Mouse (Mus musculus) hindbrain, embryonic 16.5 days (tissue): ENCODE data around the gene Gls. TPM values are rescaled to one million over a fixed set of nuclear protein-coding genes. Genes with fewer than 3 reads are reported as not detected.

Experiments
- ATAC-seq: fragments of 200-750 bp; cut with Nextera tagmentation; 2 replicates; pipeline ENCODE4 v1.8.0; 2017; ENCODE audit warnings: moderate TSS enrichment, moderate library complexity
- H3K27ac ChIP-seq: fragments of 300-500 bp; sonication (generic); 2 replicates; pipeline ENCODE4 v1.5.1; 2014; ENCODE audit warnings: low read depth, mild to moderate bottlenecking, control low read depth, low read length, moderate library complexity
- H3K27me3 ChIP-seq: fragments of 300-500 bp; sonication (generic); replicated peaks from 2 replicates; pipeline ENCODE4 v1.6.1; 2014; ENCODE audit warnings: low read length; ENCODE audit not compliant: control insufficient read depth, insufficient read depth
- H3K36me3 ChIP-seq: fragments of 300-500 bp; sonication (generic); 2 replicates; pipeline ENCODE4 v1.6.1; 2014; ENCODE audit warnings: mild to moderate bottlenecking, low read length, moderate library complexity, mixed read lengths; ENCODE audit not compliant: control insufficient read depth, insufficient read depth
- H3K4me1 ChIP-seq: fragments of 300-500 bp; sonication (generic); 2 replicates; pipeline ENCODE4 v1.6.1; 2014; ENCODE audit warnings: low read depth, low read length; ENCODE audit not compliant: control insufficient read depth, insufficient read depth
- H3K4me2 ChIP-seq: fragments of 300-500 bp; sonication (generic); 2 replicates; pipeline ENCODE4 v1.6.1; 2014; ENCODE audit warnings: mild to moderate bottlenecking, low read length, control low read depth, moderate library complexity
- H3K4me3 ChIP-seq: fragments of 300-500 bp; sonication (generic); 2 replicates; pipeline ENCODE4 v1.5.1; 2014; ENCODE audit warnings: mild to moderate bottlenecking, low read length, control low read depth, moderate library complexity
- H3K9ac ChIP-seq: fragments of 300-500 bp; sonication (generic); 2 replicates; pipeline ENCODE4 v1.6.1; 2014; ENCODE audit warnings: low read depth, mild to moderate bottlenecking, control low read depth, low read length, moderate library complexity
- H3K9me3 ChIP-seq: fragments of 300-500 bp; sonication (generic); 2 replicates; pipeline ENCODE4 v1.6.1; 2014; ENCODE audit warnings: mild to moderate bottlenecking, low read length, moderate library complexity; ENCODE audit not compliant: control insufficient read depth
- WGBS: fragments of 180-500 bp; shearing (Covaris S2); extraction: QIAGEN DNeasy Blood & Tissue Kit; methylation state at CpG from one replicate; pipeline ENCODE4 v1.1.7; 2014; 5-methylcytosine and 5-hydroxymethylcytosine counted together
- polyA plus RNA-seq: library from polyadenylated mRNA; unstranded; fragments of >200 nt; fragmentation: Nextera tagmentation; extraction: Ambion mirVana; gene quantifications from 2 replicates; pipeline ENCODE4 v1.2.1, GENCODE M21; 2015

Gls gene
- polyA plus RNA-seq, 1 experiment from 2014 or later = 27.0 TPM

- ATAC-seq = no peak
Measured at GRCm38 (mm10) chr1:52252447-52252846, 19.4 kb upstream of the Gls start.

DNA sequence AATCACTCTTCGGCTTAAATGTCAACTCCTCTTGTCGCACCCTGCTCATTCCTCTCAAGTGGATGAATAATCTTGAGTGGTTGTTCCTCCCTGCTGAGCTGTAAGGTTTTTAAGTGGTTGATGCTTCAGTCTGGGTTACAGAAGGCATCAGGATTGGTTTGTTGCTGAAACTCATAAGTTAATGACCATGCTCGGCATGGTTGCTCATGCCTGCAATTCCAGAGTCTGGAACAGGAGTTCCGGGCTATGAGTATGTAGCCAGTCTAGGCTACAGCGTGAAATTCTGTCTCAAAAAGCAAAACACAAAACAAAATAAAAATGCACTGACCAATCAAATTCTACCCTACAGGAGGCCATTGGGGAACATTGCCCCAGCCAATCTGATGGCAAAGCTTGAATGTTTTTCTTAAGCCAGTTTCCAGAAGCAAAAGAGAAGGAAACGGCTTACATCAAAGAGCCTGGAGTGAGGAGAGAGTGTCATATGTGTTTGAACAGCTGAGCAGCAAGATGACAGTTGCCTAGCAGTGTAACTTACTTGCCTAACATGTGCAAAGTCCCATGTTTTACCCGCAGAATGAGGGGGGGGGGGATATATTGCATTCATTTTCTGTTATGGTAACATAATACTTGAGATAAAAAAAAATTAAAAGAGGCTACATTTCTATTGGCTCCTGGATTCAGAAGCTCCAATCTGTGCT is 18.2 kb upstream of the Gls start:
- ATAC-seq = no peak
- no peak overlapping the region for H3K27ac ChIP-seq
- no peaks in the 10 kb centered on the region for H3K36me3 ChIP-seq
- no peak overlapping the region for H3K4me2 ChIP-seq
- H3K27me3 ChIP-seq = no peaks in the 10 kb centered on the region
- WGBS = 75% methylated on average over 7 of the region's 7 CpGs
- no peak overlapping the region for H3K4me3 ChIP-seq
- H3K9ac ChIP-seq = no peak overlapping the region
- no peaks in the 10 kb centered on the region for H3K9me3 ChIP-seq
- no peaks in the 10 kb centered on the region for H3K4me1 ChIP-seq

More at GRCm38 (mm10) chr1:52252447-52252846, 19.4 kb upstream of the Gls start:
- Histone ChIP-seq H3K36me3 (no peaks in the 10 kb centered on the region), H3K4me1 (no peaks in the 10 kb centered on the region), H3K9ac (no peak overlapping the region), H3K4me3 (no peak overlapping the region), H3K4me2 (no peak overlapping the region), H3K27ac (no peak overlapping the region), H3K27me3 (no peaks in the 10 kb centered on the region), H3K9me3 (no peaks in the 10 kb centered on the region)
- WGBS = 78% methylated on average over 2 of the region's 2 CpGs

- no peaks in the 10 kb centered on the region for H3K4me1 ChIP-seq
- H3K27me3 ChIP-seq = no peaks in the 10 kb centered on the region
- H3K9ac ChIP-seq = no peak overlapping the region
- H3K4me2 ChIP-seq = no peak overlapping the region
- no peaks in the 10 kb centered on the region for H3K36me3 ChIP-seq
- ATAC-seq = no peak
- no peaks in the 10 kb centered on the region for H3K9me3 ChIP-seq
- no peak overlapping the region for H3K4me3 ChIP-seq
- no peak overlapping the region for H3K27ac ChIP-seq
- WGBS = 89% methylated on average over 3 of the region's 3 CpGs
Measured at GRCm38 (mm10) chr1:52248899-52249556, 16.0 kb upstream of the Gls start.

DNA sequence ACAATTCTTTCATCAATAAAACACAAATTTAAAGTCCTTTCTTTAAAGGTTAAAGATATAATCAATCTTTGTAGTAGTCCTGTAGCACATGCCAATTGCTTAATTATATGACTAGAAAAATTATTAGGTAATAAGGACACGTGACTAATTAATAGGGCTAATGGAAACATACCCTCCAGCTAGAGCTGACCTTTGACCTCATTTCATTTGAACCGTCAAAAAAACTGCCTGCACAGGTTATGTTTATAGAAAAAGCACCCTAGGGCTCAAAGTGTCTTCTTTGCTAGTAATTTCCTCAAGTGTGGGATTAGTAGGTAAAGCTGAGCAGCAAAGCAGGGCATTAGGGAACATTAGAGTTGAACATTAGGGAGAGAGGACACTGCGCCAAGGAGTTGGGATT is 9.2 kb upstream of the Gls start:
- Histone ChIP-seq H3K36me3 (no peaks in the 10 kb centered on the region), H3K27ac (no peak overlapping the region), H3K9ac (no peak overlapping the region), H3K9me3 (no peaks in the 10 kb centered on the region), H3K27me3 (no peaks in the 10 kb centered on the region), H3K4me2 (no peak overlapping the region), H3K4me1 (no peaks in the 10 kb centered on the region), H3K4me3 (no peak overlapping the region)
- ATAC-seq = no peak
- WGBS = 62% methylated on average over 3 of the region's 3 CpGs

GRCm38 (mm10) chr1:52232766-52233140 is 279 bp downstream of the Gls start:
- Histone ChIP-seq H3K27ac (peak overlapping the region; percentile 96), H3K4me2 (peak overlapping the region; percentile 56), H3K9me3 (no peaks in the 10 kb centered on the region), H3K27me3 (no peaks in the 10 kb centered on the region), H3K4me1 (peaks cover 14% of the 10 kb centered on the region), H3K4me3 (peak overlapping the region; percentile 99), H3K36me3 (no peaks in the 10 kb centered on the region), H3K9ac (peak overlapping the region; percentile 99)
- peak; percentile 78 for ATAC-seq
- WGBS = 1% methylated on average over 56 of the region's 57 CpGs

DNA sequence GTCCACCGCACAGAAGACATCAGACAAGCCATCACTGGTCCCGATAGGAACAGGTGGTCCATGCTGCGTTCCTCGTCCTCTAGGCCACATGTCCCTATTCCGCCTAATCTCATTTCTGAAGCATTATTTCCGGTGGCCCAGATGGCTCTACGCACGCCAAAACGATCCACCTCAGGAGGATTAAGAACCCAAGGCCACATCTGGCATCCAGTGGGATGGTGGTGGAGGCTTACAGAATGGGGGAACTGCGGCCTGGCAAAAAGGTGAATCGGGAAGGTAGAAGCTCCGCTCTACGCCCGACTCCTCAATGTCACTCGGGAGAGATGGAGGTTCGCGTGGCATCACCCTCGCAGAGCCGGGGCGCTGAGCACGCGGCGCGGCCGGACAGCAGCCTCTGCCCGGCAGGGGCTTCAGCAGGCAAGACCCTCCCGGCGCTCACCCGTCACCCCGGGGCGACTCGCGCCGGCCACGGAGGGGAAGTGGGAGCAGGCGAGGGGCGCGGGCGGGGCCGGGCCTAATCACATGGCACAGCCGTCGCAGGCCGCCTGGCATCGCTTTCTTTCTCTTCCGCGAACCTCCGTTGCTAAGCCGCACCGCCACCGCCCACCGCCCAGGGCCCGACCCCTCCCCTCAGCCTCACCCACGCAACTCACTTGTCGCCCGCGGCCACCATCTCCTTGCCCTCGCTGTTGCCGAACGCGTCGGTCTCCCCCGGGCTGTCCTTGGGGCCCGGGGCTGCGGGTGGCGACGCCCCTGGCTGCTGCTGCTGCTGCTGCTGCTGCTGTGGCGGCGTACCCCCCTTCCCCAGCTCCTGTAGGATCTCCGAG is 880 bp downstream of the Gls start:
- Histone ChIP-seq H3K4me3 (peak overlapping the region; percentile 99), H3K36me3 (no peaks in the 10 kb centered on the region), H3K4me1 (peaks cover 14% of the 10 kb centered on the region), H3K9me3 (no peaks in the 10 kb centered on the region), H3K4me2 (peak overlapping the region; percentile 56), H3K27ac (peak overlapping the region; percentile 96), H3K27me3 (no peaks in the 10 kb centered on the region), H3K9ac (peak overlapping the region; percentile 99)
- ATAC-seq = peak; percentile 45
- under 1% methylated on average over 53 of the region's 69 CpGs for WGBS

DNA sequence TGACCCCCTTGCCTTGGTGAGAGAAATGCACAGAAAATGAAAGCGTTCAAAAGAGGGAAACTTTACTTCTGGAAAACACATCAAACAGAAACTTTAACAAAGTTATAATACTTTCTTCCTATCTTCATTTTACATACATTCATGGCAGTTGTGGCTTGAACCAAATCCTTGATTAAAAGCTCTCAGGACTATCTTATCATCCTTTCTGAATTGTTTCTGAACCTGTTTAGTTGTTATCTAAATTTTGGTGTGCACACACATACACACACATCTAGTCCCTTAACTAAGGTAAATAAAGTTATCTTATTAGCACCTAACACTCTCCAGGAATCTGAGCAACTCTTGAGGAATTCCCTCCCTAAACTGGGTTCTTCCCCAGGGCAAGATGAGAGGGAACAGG is 2.6 kb downstream of the Gls start:
- no peaks in the 10 kb centered on the region for H3K36me3 ChIP-seq
- 93% methylated on average over 1 of the region's 1 CpGs for WGBS
- peak overlapping the region; percentile 56 for H3K4me2 ChIP-seq
- no peak overlapping the region for H3K4me3 ChIP-seq
- ATAC-seq = no peak
- no peak overlapping the region for H3K27ac ChIP-seq
- H3K9me3 ChIP-seq = no peaks in the 10 kb centered on the region
- H3K27me3 ChIP-seq = no peaks in the 10 kb centered on the region
- no peak overlapping the region for H3K9ac ChIP-seq
- peaks cover 14% of the 10 kb centered on the region for H3K4me1 ChIP-seq

GRCm38 (mm10) chr1:52228178-52228577 is 4.9 kb downstream of the Gls start:
- Histone ChIP-seq H3K4me1 (peaks cover 14% of the 10 kb centered on the region), H3K9me3 (no peaks in the 10 kb centered on the region), H3K4me3 (no peak overlapping the region), H3K27me3 (no peaks in the 10 kb centered on the region), H3K9ac (no peak overlapping the region), H3K27ac (no peak overlapping the region), H3K4me2 (no peak overlapping the region), H3K36me3 (no peaks in the 10 kb centered on the region)
- ATAC-seq = no peak
- whole genome bisulfite sequencing = 90% methylated on average over 6 of the region's 6 CpGs

DNA sequence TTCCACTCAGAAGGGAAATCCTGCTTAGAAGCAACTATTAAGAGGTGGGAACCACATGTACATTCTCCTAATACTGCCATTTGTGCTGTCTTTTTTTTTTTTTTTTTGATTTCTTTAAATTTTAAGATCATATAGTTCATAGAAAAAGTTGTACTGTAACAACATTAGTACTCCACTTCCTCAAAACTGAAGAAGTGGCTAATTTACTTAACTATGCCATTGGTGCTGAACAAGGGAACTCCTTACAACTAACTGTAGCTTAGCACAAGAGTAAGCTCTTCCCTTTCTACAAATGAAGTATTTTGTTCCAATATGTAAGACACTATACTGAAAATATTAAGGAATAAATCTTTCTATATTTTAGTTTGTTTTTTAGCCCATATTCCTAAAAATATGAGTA is 6.6 kb downstream of the Gls start:
- H3K4me2 ChIP-seq = no peak overlapping the region
- no peaks in the 10 kb centered on the region for H3K27me3 ChIP-seq
- no peaks in the 10 kb centered on the region for H3K9me3 ChIP-seq
- H3K9ac ChIP-seq = no peak overlapping the region
- no peaks in the 10 kb centered on the region for H3K36me3 ChIP-seq
- H3K27ac ChIP-seq = no peak overlapping the region
- no peak overlapping the region for H3K4me3 ChIP-seq
- ATAC-seq = no peak
- peaks cover 13% of the 10 kb centered on the region for H3K4me1 ChIP-seq
